Mouse (Mus musculus) activated CD4-positive, CD25-positive, alpha-beta regulatory T cell, adult 4 months (primary cell): Measurements from ENCODE around the gene Atp8b3. TPM values are rescaled to one million over a fixed set of nuclear protein-coding genes. Genes with fewer than 3 reads are reported as not detected.

Experiments
- ATAC-seq: one replicate; pipeline ENCODE4 v1.8.0; 2017
- polyA plus RNA-seq, 2 experiments: library from polyadenylated mRNA; unstranded; fragments of 100-300 nt; shearing (Covaris generic); gene quantifications; one replicate each; pipeline ENCODE4 v1.2.1; 2017

The Atp8b3 gene
- not detected for polyA plus RNA-seq

- ATAC-seq: peak; percentile 73
Measured at GRCm38 (mm10) chr10:80538710-80539394, at the start of gene Atp8b3. TSS of gene Atp8b3 (minus strand) at chr10:80539124.

DNA sequence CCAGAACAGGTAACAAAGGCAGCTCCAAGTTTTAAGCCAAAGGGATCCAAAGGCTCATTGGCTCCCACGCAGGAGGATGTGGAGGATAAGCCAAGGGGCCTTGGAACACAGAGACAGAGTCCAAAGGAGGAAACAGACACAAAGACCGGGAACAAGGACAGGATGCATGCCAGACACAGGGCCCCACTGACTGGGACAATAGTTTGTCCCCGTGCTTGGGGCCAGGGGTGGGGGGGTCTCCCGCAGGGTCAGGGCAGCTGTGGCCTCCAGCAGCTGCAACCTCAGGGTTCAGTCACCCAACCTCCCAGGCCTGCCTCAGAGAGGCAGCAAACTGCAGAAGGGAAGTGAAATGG, 48.4 kb upstream of the Atp8b3 start:
- ATAC-seq: no peak

DNA sequence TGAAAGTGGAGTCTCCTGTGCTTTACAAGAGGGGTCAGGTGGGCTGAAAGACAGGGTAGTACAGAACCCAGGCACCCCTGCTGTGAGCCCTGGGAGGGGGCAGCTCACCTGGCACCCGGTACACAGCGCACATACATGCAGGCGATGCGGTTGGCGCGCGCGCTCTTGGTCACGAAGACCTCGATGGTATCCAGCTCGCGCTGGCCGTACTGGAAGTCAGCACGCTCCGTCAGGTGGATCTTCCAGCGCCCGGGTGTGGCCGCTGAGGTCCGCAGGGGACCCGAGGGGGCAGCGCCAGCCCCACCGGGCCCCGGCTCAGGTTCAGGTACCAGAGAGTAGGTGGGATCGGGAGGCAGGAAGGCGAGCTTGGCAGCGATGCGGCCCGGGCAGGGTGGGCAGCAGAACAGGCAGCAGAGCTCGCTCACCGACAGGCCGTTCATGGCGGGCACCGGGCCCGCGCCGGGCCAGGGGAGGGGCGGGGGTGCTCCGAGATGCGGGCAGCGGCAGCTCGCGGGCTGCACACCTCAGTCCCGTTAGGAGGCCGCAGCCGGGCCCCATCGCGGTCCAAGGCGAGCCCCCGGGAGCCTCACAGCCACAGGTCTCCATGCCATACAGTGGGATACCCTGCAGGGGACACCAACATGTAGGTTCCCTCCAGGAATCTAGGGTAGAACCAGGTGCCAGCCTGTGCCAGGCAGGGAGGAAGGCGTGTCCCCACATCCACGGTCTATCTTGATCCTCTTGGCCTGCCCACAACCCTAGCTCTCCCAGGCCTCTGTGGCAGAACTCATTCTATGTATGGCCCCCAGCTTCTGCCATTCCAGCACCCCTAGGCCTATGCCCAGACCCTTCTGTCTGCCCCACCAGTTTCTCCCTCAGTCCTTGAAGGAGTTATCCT, 47.7 kb upstream of the Atp8b3 start:
- ATAC-seq: no peak

DNA sequence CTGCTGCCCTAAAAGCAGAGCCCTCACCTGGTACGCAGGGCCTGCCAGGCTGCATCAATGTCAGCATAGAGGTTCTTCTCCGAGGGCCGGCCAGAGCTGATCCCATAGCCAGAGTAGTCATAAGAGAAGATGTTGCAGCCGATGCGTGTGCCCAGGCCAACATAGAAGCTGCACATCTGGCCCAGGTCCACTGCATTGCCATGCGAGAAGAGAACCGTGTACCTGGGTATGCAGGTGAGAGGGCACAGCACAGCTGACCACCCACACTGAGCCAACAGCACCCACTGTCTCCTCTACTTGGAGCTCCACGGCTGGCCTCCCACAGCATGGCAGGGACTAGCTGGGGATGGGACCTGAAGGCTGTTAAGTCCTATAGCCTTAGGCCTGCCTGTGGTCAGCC, 46.7 kb upstream of the Atp8b3 start:
- no peak for ATAC-seq

DNA sequence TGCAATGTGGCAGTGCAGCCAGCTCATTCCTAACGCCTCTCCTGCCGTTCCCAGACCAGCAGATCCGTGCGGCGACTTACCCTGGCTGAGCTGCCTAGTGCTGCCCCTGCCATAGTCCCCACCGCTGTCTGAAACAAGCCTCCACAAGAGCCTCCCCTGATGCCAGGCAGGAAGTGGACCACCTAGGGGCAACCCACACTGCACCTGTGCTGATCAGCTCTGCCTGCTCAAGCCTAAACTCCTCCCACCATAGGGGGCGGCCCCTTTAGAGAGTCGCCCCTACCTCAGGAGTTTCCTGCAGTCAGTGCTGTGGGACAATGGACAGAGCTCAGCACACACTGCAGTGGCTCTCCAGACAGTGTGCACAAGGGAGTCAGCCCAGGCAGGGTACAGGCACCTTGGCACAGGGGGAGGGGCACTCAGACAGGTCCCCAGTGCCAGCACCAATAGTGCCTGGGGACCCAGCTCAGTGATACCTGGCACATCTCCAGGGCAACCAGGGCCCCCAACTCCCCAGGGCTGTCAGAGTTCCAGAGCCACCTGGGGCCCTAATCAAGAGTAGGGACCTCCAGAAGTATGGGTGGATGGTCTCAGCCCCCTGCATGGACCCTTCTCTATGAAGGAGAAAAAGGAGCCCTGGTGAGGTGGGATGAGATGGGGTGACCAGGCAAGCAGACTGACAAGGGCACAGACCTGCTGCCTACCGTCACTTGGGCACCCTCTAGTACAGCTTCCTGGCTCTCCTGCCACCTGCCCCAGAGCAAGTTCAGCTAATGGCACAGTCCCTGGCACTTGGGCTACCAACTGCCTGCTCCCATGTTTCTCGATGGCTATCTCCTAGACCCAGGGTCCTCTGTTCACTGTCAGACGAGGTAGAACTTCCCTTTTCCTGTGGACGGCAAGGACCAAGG, 46.0 kb upstream of the Atp8b3 start:
- ATAC-seq: no peak

GRCm38 (mm10) chr10:80584045-80584488, 45.1 kb upstream of the Atp8b3 start:
- ATAC-seq: no peak

- ATAC-seq: no peak
Measured at GRCm38 (mm10) chr10:80583047-80583446, 44.1 kb upstream of the Atp8b3 start.

DNA sequence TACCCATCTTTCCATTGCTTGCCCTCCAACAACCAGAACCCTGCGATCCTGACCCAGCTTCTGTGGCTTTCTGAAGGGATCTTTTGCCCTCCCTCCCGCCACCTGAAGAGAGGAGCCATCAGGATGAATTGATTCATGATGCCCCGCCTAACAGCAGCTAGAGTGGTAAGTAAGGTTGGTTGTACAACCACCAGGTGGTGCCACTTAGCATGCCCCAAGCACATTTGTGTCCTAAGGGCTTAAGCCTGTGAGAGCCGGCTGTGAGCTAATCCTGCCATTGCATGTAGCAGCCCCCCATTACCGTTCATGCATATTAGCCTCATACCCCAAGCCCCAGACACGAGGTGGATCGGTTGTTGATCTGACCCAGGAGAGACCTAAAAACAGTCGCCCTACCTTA, 40.0 kb upstream of the Atp8b3 start:
- ATAC-seq: peak; percentile 40

DNA sequence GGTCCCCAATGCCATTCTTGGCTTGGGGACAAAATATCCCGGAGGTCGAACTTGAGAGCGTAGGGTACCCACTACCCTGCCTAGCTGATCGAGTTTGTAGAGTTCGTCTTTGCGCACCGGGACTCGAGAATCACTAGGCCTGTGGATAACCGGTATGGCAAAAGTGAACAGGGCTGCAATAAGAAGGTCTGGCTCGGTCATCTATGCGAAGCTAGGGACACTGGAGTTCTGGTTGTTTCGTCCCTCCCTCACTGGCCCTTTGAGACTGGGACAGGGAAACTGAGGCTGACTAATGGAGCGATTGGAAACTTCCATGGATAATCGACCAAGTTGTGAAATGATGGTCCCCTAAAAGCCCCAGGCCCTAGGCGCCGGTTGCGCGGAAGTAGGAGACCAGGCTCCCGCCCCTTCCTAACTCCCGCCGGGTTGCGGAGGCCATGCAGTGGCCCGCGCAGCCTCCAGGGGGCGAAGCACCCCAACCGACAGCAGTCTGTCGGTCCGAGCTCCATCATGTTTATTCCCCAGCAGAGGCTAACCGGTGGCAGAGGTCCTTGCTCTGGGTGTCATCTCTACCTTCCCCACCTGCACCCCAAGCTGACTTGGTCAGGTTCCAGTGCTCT, 39.3 kb upstream of the Atp8b3 start:
- ATAC-seq: peak; percentile 49

DNA sequence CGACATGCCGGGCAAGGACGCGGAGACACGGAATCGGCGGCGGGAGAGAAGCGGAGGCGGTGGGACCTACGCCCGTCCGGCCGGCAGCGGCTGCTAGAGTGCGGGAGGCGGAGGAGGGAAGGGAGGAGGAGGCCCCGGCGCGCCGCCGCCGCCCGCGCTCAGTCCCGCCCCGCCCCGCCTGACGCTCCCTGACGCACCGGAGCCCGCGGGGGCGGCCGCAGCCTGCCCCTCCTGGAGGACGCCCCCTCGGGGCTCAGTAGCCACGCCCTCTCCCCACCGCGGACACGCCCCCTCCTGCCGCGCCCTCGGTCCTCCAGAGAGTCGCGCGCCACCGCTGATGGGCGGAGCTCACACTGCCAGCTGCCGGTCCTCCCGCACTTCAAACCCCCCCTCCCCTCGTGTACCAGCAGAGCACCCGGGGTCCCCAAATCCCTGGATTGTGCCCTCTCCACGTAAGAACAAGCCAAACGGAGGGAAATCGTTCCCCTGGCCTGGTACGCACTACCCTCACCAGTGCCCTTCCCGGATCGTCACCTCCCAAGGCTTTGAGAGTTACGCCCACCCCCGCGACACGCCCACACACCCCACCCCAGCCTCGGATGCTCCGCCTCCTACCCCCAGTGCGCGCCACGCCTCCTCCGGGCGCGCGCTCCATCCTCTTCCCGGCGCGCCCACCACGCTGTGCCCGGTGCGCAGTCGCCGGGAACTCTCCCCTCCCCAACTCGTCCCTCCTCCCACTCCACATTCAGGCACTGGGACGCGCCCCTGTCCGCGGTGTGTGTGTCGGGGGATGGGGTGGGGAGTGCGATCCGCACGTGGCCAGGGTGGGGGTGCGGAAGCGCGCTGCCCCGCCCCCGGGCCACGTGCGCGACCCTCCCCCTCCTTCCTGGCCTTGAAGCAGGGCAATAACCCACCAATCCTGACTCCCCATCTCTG, 38.5 kb upstream of the Atp8b3 start, which contains the start of gene Klf16:
Klf16 (minus strand) TSS at position 127 of the 936 bp plus-strand sequence.
- ATAC-seq: peak; percentile 72

DNA sequence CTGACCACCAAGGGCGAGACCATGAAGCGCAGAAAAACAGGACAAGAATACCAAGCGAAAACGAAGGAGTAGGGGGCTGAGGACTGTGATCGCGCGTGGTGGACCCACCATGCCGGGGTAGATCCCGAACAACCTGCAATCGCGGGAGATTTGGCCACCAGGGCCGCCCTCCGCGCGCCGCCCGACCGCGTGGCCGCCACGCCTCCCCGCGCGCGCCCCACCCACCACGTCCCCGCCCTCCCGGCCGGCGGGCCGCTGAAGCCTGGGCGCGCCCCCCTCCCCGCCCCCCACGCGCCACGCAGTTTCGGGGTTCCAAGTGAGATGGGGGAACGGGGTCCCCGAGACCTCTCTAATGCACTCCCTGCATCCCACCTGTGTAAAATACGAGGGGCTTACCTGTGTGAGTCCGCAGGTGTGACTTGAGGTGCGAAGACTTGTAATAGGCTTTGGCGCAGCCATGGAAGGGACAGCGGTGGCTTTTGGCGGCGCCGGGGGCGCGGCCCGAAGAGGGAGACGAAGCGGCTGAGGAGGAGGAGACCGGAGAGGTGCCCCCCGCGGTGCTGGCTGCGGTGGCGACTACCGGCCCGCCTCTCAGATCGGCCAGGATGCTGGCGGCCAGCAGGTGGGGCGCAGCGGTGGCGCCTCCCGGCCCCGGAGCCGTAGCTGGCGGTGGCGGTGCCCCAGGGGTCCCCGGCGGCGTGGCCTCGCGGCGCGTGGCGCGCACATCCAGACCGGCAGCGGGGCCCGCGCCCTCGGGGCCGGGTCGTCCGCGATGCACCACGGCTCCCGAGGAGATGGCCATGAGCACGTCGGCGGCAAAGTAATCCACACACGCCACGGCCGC, 37.6 kb upstream of the Atp8b3 start:
- ATAC-seq: no peak

GRCm38 (mm10) chr10:80575925-80576324, 37.0 kb upstream of the Atp8b3 start:
- ATAC-seq: no peak

DNA sequence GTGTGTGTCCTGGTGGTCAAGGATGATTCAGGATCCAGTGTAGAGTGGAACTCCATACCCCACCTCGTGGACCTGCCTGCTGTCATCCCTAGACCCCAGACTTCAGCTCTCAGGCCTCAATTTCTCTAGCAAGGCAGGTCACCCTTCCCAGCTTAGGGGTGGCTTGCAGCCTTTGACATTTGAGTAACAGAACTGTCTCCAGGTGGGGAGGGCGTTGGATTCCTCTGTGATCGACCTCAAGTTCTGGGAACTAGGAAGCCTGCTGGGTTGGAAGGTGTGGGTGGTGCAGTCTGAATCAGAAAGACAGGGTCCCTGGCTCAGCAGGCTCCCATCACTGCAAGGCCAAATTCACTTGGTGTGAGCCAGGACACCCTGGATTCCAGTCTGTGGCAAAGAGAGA, 36.0 kb upstream of the Atp8b3 start:
- no peak for ATAC-seq

- ATAC-seq: no peak
Measured at GRCm38 (mm10) chr10:80573944-80574343, 35.0 kb upstream of the Atp8b3 start.

GRCm38 (mm10) chr10:80572477-80572876, 33.6 kb upstream of the Atp8b3 start:
- ATAC-seq: no peak

GRCm38 (mm10) chr10:80570871-80571836, 32.2 kb upstream of the Atp8b3 start:
- no peak for ATAC-seq

GRCm38 (mm10) chr10:80570419-80570818, 31.5 kb upstream of the Atp8b3 start:
- ATAC-seq: no peak

- ATAC-seq: no peak
Measured at GRCm38 (mm10) chr10:80569664-80570066, 30.7 kb upstream of the Atp8b3 start.

GRCm38 (mm10) chr10:80568876-80569275, 30.0 kb upstream of the Atp8b3 start:
- no peak for ATAC-seq
